Mouse (Mus musculus): Measurements from ENCODE around the gene Lipc.

The Lipc gene

DNA sequence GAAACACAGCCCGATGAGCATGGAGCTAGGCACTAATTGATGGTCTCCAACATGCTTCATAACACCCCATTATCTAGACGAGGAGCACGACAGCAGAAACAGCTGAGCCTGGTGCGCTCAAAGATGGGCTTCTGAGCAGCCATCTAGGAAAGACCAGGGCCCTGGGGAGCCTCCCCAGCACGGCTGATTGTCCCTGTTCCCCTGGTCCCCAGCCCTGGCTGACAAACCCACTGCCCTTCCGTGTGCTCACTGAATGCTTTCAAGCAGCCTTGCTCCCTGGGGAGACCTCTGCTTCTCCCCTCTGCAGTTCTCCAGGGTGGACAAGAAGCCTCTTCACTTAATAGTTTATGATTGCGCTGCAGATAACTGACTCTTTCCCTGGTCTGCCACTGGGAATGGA is 35.5 kb downstream of the Lipc start:
- DNase-seq (ENCODE audit: extremely low spot score, low read depth, low spot score) = no peak

DNA sequence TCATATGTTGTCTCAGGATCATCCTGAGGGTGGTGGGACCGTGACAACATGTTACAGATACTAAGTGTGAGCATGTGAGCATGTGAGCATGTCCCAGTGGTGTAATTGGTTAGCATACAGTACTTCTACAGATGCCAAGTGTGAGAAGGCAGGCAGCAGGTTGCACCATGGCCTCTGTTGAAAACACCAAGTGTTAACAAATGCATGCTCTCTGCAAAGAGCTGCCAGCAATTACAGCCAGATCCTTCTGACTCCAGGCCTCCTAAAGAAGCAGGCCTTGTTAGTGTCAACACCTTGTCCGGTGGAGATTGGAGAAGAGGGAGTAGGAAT is 36.7 kb downstream of the Lipc start:
- no peak for DNase-seq (ENCODE audit: extremely low spot score, low read depth, low spot score)

DNA sequence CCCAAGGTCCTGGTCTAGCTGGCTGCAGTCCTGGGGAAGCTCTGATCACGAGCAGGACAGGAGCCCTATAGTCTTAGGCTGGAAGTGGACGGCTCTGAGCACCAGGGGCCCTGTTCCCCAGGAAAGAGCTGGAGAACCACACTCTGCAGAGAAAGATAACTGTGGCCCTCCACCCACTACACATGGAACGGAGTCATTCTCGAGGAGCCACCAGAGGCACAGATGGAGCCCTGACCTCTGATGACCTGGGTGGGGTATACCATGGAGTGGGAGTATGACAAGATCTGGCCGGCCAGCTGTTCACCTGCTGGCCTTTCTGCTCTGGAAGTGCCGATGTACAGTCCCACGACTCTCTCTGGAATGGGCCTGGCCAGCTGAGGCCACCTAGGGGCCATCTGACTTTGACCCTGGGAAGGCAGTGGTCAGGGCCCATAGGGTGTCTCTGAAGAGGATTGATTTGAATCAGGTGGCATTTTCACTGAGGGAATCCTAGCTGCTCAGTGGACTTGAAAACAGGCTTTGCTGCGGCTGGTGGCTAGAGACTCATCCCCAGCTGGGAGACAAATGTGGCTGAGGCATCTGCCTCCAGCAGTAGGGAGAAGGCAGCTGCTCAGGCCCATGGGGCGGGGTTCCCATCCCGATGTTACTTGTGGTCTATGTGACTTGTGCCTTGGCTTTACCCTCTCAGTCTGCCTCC is 37.2 kb downstream of the Lipc start:
- no peak for DNase-seq (ENCODE audit: extremely low spot score, low read depth, low spot score)

DNA sequence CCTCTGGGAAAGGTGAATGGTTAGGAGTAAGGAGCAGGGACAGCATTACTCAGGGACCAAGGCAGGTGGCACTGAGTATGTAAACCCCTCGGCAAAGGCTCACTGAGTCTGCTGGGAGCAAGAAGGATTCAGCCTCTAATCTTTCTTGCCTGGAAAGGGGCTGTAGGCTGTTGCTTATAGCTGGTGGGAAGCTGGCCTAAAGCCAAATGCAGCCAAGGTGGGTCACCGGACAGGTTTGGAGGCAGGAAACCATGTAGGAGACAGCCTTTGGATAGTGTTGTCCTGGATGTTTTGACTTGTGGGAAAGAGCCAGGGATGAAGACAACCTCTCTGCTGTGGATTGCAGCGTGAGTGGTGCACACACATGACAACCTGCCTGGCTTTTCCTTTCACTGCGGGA is 40.9 kb downstream of the Lipc start:
- no peak for DNase-seq (ENCODE audit: extremely low spot score, low read depth, low spot score)

DNA sequence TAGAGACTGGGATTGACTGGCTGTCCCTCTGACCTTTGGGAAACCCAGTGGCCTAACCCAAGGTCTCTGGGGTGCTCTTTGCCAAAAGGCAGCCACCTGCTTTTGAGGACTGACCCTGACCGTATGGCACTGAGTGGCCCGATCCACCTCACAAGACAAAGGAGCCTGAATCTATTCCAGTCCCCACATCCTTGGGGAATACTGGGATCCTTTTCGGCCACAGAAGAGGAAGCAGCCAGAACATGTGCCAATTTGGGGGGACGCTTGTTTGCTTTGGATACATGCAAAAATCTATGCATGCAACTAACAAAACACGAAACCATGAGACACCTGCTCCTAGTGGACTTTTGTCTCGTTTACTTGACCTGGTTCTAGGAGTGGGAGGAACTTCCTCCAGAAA is 41.7 kb downstream of the Lipc start:
- DNase-seq (ENCODE audit: extremely low spot score, low read depth, low spot score) = no peak

DNA sequence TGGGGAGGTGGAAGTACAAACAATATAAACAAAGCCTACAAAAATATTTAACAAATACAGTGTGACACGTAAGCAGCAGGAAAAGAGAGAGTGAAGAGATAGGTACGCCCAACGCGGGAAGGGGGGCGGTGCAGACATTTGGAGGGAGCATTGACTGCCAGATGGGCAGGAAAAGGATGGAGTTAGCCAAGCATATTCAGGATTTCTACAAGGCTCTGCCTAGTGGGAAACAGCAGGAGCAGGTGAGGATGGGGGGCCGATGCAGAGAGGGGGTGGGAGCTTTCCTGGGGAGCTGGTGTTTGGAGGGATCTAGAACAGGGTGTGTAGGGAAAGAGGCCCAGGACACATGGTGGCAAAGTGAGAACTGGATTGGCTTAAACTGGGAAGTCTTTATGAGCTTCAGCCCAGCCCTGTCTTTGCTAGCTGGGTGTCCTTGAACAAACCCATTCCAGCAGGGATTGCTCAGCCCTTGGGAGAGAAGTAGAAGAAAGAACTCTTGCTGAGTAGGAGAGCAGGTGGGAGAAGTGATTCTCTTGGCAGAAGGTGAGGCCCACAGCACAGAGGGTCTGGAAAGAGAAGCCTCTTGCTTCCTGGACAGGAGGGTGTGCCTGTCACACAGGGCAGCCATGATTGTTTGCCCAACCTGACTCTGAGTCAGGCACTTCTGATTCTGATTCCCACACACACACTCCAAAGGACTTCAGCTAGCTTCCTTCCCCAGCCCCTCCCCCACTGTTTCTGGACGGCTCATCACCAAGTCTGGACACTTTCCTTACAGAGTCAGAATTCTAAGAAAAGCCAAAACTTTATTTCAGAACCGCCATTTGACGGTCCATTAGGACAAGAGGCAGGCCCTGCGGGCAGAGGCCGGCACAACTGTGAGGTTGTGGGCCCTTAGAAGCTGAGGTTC is 49.0 kb downstream of the Lipc start:
- DNase-seq (ENCODE audit: extremely low spot score, low read depth, low spot score) = no peak

DNA sequence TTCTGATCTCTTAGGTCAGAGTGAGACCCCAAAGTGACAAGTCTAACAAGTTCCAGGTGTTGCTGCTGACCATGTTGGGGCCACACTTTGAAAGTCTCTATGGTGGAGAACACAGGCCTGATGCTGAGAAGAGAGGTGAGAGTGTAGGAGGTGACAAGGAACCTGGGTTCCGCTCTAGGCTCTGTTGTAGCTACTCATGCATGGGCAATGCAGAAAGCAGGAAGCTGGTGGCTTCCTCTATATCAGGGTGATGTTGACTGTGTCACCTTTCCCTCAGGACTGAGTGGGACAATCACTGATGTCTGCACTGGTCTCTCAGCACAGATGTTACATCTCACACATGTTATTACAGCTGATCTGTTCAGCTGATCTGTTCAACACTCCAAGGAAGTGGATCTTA is 57.8 kb downstream of the Lipc start:
- no peak for DNase-seq (ENCODE audit: extremely low spot score, low read depth, low spot score)

DNA sequence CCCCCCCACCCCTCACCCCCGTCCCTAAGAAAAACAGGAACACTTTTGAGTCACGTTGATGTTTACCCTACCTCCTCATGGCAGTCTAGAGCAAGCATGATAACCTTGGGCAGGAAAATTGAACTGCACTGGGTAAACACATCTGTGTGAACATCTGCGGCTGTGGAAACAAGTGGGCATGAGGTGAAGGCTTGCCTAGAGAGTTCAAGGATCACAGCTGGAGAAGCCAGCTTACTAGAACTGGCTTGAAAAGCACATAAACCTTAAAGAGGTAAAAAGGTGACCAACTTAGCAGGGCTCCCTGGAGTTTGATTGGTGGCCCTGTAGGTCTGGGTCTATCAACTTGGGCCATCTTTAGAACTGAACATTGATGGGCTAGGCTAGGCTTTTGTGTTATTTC is 58.5 kb downstream of the Lipc start:
- DNase-seq (ENCODE audit: extremely low spot score, low read depth, low spot score) = no peak

DNA sequence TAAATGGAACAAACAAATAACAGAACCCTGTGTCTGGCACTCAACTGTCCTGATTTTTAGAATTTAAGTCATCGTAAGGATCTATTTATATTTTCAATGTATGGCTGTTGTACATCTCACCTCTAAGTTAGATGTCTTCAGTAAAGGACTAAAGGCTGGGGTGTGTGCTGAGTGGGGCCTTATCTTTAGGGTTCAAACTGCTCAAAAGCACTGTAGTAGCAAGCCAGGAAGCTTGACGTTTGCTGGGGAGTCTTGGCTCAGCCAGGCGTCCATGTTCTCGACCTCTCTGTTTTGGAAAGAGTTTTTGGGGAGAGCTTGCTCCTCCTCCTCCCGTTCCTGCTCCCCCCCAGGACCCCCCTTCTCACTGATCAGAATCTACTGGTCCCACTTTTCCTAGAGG is 59.4 kb downstream of the Lipc start:
- DNase-seq (ENCODE audit: extremely low spot score, low read depth, low spot score) = no peak

DNA sequence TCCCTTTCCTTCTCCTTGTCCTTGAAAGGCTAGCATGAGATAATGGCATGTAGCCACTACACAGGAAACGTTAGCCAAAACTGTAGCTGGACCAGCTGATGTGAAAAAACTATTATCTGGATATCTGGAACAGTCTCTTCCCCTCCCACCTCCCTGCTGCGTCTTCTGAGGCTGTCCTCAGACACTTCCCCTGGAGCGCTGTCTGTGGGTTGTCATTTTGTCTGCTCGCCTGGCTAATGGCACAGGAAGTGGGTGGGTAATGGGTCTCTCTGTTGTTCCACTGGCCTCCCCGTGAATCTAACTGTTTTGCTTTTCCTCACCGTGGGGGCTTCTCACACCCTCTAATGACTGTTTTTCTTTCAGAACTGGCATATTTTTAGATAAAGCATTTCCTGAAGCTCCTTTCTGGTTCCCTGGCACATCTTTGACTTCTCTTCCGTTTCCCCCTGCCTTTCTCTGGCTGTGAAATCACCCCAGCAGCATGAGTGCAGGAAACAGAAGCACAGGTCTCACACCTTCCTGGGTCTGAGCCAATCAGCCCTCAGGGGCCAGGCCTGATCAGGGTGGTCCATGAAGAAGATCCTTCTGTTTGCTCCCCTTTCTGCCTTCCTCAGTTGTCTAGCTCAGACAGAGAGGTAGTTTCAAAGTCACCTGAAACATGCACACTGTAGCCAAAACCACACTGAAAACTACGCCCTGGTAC is 60.4 kb downstream of the Lipc start:
- DNase-seq (ENCODE audit: extremely low spot score, low read depth, low spot score) = no peak

DNA sequence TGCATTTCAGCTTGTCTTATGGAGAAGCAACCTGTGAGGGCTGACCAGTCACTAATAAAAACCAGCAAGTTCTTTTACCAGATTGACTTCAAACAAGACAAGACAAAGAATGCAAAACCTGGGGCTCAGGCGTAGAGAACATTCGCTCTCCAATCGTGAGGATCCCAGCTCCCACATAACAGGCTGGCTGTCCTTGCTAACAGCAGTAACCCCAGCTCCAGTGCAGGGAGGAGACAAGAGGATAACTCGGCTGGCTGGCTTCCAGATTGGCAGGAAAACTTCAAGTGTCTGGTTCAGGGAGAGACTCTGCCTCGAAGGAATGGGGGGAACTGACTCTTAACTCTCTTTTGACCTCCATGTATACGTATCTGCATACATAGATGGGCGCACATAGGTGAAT is 61.3 kb downstream of the Lipc start:
- DNase-seq (ENCODE audit: extremely low spot score, low read depth, low spot score) = no peak

DNA sequence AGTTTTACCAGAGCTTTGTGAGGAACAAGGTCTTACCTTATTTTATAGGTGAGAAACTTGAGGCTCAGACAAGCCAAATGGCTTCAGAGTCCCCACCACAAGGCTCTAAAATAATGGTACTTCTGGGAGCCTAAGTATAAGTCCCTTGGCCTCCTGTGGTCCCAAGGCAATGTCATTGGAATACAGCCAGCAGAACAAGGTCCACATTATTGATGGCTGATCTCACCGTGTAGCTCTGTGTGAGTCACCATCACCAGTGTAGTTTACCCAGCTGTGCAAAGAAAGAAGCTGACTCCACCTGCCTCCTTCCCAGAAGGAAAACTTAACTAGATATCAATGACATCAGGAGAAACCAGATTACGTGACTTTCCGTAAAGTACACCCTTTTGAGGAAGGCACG is 63.1 kb downstream of the Lipc start:
- no peak for DNase-seq (ENCODE audit: extremely low spot score, low read depth, low spot score)

DNA sequence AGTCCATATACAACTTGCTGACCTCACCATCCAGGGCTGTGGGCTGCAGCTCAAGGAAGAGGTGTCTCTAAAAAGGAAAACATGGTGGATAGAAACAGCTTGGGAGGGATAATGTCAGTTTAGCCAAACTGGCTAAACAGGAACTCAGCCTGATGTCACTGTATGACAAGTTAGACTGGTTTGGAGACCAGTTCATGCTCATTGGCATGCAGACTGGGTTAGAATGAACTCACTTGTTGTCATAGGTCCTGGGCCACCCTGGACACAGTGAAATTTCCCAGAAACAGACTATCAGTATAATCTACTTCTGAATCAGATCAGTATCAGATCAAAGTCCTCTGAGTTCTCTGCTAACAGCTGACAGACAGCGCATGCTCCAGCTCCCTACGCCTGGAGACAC is 63.5 kb downstream of the Lipc start:
- DNase-seq (ENCODE audit: extremely low spot score, low read depth, low spot score) = no peak

DNA sequence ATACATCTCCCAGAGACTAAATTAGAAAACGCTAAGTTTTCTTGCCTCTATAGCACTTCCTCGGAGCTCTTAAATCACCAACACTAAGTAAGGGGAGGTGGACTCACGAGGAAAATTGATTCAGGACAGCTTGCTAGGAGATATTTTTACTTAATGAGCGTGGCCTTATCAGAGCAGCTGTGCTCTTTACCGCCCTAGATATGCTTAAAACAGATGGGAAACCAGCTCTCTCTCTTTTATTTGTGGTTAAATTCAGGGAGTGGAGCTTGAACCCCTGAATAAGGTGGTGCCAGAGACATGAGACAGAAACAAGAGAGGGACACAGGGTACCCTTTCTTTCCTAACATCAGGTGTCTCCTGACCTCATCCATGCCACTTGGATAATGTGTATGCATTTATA is 70.0 kb downstream of the Lipc start:
- DNase-seq (ENCODE audit: extremely low spot score, low read depth, low spot score) = no peak

DNA sequence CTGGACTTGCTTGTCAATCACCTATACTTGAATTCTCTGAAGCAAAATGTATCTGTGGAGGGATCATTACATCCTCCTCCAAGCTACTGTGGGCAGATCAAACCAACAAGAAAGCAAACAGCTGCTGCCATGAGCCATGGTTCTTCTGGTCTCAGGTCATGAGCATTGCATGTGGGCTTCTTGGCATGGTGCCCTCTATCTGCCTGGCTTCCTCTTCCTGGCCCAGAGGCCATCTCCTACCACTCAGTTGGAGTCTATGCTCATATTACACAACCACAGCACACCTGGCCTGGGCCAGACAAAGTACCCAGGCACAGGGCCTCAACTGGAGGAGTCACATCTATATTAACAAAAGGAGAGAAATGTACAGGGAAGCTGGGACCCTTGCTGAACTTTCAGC is 73.2 kb downstream of the Lipc start:
- DNase-seq (ENCODE audit: extremely low spot score, low read depth, low spot score) = no peak

DNA sequence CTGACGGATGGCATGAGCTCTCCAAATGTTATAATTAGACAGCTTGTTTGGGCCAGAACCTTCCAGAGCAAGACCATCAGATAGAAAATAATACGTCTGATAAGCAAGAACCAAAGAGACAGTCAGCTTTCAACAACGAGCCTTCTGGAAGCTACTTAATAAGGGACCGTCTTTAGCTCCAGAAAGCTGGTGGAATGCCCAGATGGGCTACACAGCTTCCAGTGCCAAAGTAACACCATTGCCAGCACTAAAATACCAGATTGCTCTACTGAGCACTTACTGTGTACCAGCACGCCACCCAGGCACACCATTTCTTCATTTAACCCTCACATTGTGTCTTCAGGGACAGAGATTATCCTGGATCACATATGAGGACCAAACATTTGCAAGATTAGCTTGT is 73.9 kb downstream of the Lipc start:
- DNase-seq (ENCODE audit: extremely low spot score, low read depth, low spot score) = no peak

DNA sequence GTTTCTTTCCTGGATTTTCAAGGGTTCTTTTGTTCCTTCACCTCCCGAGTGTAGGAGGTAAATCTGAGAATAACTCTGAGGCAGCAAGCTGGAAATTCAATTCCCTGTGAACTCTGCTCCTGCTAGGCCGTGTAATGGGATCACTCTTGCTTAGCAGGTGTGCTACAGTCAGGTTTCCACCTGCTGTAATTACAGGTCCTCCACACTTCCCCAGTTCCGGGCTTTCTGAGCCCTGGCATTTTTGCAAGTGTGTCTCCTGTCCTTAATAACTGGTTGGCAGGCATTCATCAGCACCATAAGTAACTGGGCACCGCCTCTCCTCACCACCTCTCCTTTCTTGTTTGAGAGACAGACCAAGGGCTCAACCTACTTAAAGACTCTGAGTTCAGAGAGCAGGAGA is 76.5 kb downstream of the Lipc start:
- DNase-seq (ENCODE audit: extremely low spot score, low read depth, low spot score) = no peak

DNA sequence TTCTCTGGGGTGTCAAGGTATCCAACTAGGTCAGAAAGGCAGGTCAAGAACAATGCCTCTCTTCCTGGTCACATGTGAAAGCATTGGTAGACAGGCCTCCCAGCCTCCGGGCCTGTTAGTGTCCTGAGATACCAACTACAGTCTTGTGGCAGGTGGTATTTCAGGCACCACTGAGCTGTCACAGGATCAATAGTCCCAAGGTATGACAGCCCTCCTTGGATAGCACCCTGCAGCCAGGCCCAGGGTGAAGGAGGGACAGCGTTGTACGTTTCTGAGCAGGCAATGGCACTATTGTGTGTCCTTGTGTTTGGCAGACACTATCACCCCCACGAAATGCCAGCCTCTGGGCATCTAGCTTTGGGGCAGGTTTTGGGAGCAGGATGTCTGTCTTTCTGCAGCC is 77.0 kb downstream of the Lipc start:
- no peak for DNase-seq (ENCODE audit: extremely low spot score, low read depth, low spot score)

DNA sequence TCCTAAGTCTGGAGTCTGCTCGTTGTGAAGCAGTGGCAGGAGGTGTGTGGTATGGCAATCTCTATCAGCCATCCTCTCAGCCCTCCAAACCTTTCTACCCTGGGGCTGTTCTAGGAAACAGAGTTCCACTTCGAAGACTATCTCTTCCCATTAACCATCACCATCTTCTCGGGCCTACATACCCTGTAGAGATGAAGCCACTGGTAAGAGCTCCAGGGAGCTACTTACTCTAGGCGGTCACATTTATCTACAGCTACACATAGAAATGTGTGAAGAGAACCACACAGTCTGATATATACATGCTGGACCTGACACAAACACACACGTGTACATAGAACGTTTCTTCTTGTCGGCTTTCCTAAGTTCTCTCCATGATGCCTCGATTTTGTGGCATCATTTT is 79.4 kb downstream of the Lipc start:
- no peak for DNase-seq (ENCODE audit: extremely low spot score, low read depth, low spot score)

DNA sequence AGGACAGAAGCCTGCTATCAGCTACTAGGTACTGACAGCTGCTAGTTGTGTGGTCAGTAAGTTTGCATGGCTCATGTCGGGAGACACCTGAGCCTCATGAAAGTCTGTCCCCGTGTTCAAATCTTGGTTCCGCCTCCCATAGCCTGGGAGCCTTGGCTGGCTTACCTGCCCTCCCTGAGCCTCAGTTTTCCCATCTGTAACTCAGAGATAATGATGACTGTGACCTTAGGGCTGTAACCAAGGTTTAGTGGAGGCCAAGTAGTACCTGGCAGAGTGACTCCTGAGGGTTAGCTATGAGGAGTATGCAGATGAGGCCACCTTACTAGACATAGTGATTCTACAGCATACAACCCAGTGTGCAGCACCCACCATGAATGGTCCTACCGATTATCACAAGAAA is 81.7 kb downstream of the Lipc start:
- no peak for DNase-seq (ENCODE audit: extremely low spot score, low read depth, low spot score)

DNA sequence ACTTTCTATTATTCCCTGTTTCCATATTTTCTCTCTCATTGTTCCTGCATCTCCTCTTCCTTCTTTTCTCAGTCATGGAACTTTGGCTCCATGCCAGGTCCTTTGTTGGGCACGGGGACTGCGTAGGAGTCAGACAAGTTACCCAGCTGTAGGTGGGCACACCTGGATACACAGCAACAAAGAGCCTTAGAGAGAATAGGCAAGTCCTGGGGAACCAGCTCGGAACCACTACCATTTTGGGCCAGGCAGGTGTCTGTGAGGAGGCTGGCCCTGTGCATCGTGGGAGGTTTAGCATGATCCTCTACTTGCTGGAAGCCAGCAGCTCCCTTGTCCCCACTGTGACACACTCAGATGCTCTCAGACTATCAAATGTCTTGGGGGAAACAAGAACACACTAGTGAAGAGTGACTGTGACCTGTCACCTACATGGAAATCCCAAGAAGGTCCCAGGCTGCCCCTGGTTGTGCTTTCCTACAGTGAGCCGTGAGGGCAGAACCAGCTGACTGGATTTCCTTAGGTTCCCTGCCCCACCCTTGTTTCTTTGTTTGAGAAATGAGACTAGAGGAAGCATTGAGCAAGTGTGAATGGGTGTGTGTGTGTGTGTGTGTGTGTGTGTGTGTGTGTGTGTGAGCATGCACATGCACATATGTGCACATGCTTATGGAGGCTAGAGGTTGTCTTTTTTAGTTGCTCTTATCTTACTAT is 82.7 kb downstream of the Lipc start:
- no peak for DNase-seq (ENCODE audit: extremely low spot score, low read depth, low spot score)

DNA sequence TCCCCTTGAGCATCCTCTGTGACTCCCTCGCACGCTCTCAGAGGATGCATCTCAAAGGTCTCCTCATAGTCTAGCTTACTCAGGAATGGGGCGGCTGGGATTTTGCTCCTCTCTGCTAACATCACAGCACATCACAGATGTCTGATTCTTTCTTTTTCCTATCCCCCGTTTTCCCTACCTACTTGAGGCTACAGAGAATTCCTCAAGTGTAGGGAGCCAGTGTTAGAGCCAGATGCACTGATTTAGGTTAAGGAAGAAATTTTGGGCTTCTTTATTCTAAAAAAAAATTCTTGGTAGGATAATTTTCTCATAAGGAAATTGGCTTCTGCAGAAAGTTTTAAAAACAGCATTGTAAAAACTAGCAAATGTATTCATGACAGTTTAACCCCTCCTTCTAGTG is 84.6 kb downstream of the Lipc start:
- DNase-seq (ENCODE audit: extremely low spot score, low read depth, low spot score) = no peak

Data from hindlimb bud, embryonic 11.5 days (tissue).